ENCODE assay signal across 9 mouse cellular contexts in the genomic region with DNA sequence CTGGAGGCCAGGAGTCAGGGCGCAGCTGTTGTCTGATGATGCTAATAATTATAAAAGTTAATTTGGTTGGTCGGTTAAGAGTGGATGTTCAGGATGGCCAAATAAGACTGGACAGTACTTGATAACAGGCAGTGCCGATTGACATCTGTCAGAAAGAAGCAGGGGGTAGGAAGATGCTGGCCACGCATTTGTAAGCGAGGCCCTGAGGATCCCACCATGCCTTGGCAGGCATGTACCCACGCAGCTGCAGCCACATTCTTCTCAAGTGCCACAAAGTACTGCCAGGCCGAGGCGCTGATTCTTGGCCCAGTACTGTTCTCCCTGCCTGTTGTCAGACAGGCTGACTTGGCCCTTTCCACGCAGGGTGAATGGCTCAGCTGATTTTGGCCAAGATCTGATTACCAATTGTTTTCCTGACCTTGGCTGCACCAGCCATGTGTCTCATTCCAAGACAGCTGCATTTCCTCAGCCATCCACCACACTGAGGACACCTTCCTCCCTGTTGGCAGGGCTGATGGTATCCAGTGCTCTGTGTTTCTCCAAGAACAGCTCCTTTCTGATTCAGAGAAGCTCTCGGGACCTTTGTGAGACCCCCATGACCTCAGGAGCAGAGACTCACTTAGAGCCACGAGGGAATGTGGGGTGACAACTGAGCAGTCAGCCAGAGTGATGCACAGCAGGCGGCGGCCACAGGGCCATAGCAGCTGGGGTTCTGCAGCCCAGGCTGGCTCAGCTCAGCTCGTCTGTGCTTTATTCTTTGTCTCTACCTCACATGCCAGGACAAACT. TPM values are rescaled to one million over a fixed set of nuclear protein-coding genes. Genes with fewer than 3 reads are reported as not detected.
DNase-seq lines count a peak whose midpoint lies in the region; ATAC-seq and TF ChIP-seq lines count a peak whose summit lies in the region.
"Had no signal": no experiment of that assay in that cellular context is flagged by ENCODE, and none has a peak within 500 bp of the region (broad histone marks: within the 10 kb centered on the region; RNA-seq: fewer than 3 reads in every experiment).

No protein-coding gene starts in this region.

- H3K4me3 ChIP-seq in forebrain, embryonic 13.5 days: no peak overlapping the region
- no peak overlapping the region for H3K4me3 ChIP-seq in limb, embryonic 14.5 days (replicated peaks; ENCODE audit: low read length)
- H3K4me3 ChIP-seq in neural tube, embryonic 14.5 days (ENCODE audit: low read depth, low read length): no peak overlapping the region
- H3K4me3 ChIP-seq in intestine, embryonic 16.5 days (ENCODE audit: low read length): no peak overlapping the region
- H3K4me3 ChIP-seq: lung, embryonic 15.5 days had no signal

- no peaks in the 10 kb centered on the region for H3K9me3 ChIP-seq in forebrain, embryonic 13.5 days (replicated peaks)
- no peaks in the 10 kb centered on the region for H3K9me3 ChIP-seq in limb, embryonic 14.5 days (ENCODE audit: control insufficient read depth, low read length)
- H3K9me3 ChIP-seq in neural tube, embryonic 14.5 days (ENCODE audit: control insufficient read depth, low read length): no peaks in the 10 kb centered on the region
- no peaks in the 10 kb centered on the region for H3K9me3 ChIP-seq in intestine, embryonic 16.5 days (ENCODE audit: control insufficient read depth, low read length)
- H3K9me3 ChIP-seq: lung, embryonic 15.5 days had no signal

- no peaks in the 10 kb centered on the region for H3K36me3 ChIP-seq in forebrain, embryonic 13.5 days (ENCODE audit: poor library complexity, severe bottlenecking)
- no peaks in the 10 kb centered on the region for H3K36me3 ChIP-seq in limb, embryonic 14.5 days (ENCODE audit: control insufficient read depth, insufficient read depth, low read length)
- no peaks in the 10 kb centered on the region for H3K36me3 ChIP-seq in neural tube, embryonic 14.5 days (ENCODE audit: control insufficient read depth, insufficient read depth, low read length)
- H3K36me3 ChIP-seq in intestine, embryonic 16.5 days (ENCODE audit: control insufficient read depth, insufficient read depth, low read length): no peaks in the 10 kb centered on the region
- H3K36me3 ChIP-seq: lung, embryonic 15.5 days had no signal

- ATAC-seq in forebrain, embryonic 13.5 days: peak; percentile 50; the same call in 1 of the 2 replicates
- peak; percentile 55 for ATAC-seq in limb, embryonic 14.5 days (ENCODE audit: low FRiP score, low read depth)
- peak; percentile 69; the same call in 1 of the 2 replicates for ATAC-seq in neural tube, embryonic 14.5 days (ENCODE audit: low read depth)
- ATAC-seq in intestine, embryonic 16.5 days: no peak

- no peak overlapping the region for H3K27ac ChIP-seq in forebrain, embryonic 13.5 days
- no peak overlapping the region for H3K27ac ChIP-seq in limb, embryonic 14.5 days (replicated peaks; ENCODE audit: low read depth, low read length)
- H3K27ac ChIP-seq in neural tube, embryonic 14.5 days (ENCODE audit: low read depth, low read length): no peak overlapping the region
- no peak overlapping the region for H3K27ac ChIP-seq in intestine, embryonic 16.5 days (ENCODE audit: low read length)
- H3K27ac ChIP-seq: lung, embryonic 15.5 days had no signal

- DNase-seq in layer of hippocampus, adult 9-11 months: peak; percentile 18
- no peak for DNase-seq in layer of hippocampus, postnatal 10 days (ENCODE audit: low spot score in 2 of 2)
- DNase-seq in limb, embryonic 14.5 days (ENCODE audit: low spot score): no peak
- DNase-seq in frontal cortex, postnatal 14 days (ENCODE audit: low spot score in 2 of 2): no peak
- no peak for DNase-seq in ovary, postnatal 10 days (ENCODE audit: low spot score)

- no peaks in the 10 kb centered on the region for H3K27me3 ChIP-seq in forebrain, embryonic 13.5 days
- no peaks in the 10 kb centered on the region for H3K27me3 ChIP-seq in limb, embryonic 14.5 days (ENCODE audit: control insufficient read depth, insufficient read depth, low read length)
- no peaks in the 10 kb centered on the region for H3K27me3 ChIP-seq in neural tube, embryonic 14.5 days (ENCODE audit: control insufficient read depth, insufficient read depth, low read length)
- no peaks in the 10 kb centered on the region for H3K27me3 ChIP-seq in intestine, embryonic 16.5 days (replicated peaks; ENCODE audit: control insufficient read depth, insufficient read depth, low read length)
- H3K27me3 ChIP-seq: lung, embryonic 15.5 days had no signal

- H3K9ac ChIP-seq in forebrain, embryonic 13.5 days: no peak overlapping the region
- no peak overlapping the region for H3K9ac ChIP-seq in limb, embryonic 14.5 days (ENCODE audit: low read depth, low read length, severe bottlenecking)
- H3K9ac ChIP-seq in neural tube, embryonic 14.5 days (replicated peaks; ENCODE audit: low read depth, low read length): no peak overlapping the region
- no peak overlapping the region for H3K9ac ChIP-seq in intestine, embryonic 16.5 days (ENCODE audit: low read depth, low read length)
- H3K9ac ChIP-seq: lung, embryonic 15.5 days had no signal

- WGBS in forebrain, embryonic 13.5 days: 53% methylated on average over 14 of the region's 14 CpGs
- WGBS in limb, embryonic 14.5 days: 62% methylated on average over 14 of the region's 14 CpGs
- 45% methylated on average over 14 of the region's 14 CpGs for WGBS in neural tube, embryonic 14.5 days
- 58% methylated on average over 14 of the region's 14 CpGs for WGBS in intestine, embryonic 16.5 days

- TF ChIP-seq POLR2A in limb, embryonic 14.5 days (IDR thresholded peaks at IDR 0.05; ENCODE audit: borderline replicate concordance, extremely low read depth, insufficient read depth, insufficient read length): no peak

- no peak overlapping the region for H3K4me2 ChIP-seq in forebrain, embryonic 13.5 days
- no peak overlapping the region for H3K4me2 ChIP-seq in limb, embryonic 14.5 days (replicated peaks; ENCODE audit: low read depth, low read length, severe bottlenecking)
- H3K4me2 ChIP-seq in neural tube, embryonic 14.5 days (ENCODE audit: low read depth, low read length): no peak overlapping the region
- H3K4me2 ChIP-seq in intestine, embryonic 16.5 days (ENCODE audit: low read depth, low read length): no peak overlapping the region
- H3K4me2 ChIP-seq: lung, embryonic 15.5 days had no signal

- peaks cover 18% of the 10 kb centered on the region for H3K4me1 ChIP-seq in forebrain, embryonic 13.5 days
- no peaks in the 10 kb centered on the region for H3K4me1 ChIP-seq in limb, embryonic 14.5 days (ENCODE audit: control insufficient read depth, insufficient read depth, low read length)
- H3K4me1 ChIP-seq in neural tube, embryonic 14.5 days (ENCODE audit: control insufficient read depth, insufficient read depth, low read length): 0 out of 2 replicates have a peak, but pooled peaks cover 2% of the 10 kb centered on the region
- no peaks in the 10 kb centered on the region for H3K4me1 ChIP-seq in intestine, embryonic 16.5 days (ENCODE audit: control insufficient read depth, insufficient read depth, low read length)
- H3K4me1 ChIP-seq: lung, embryonic 15.5 days had no signal

RNA-seq across cellular contexts. Expression of a gene that starts 53.5 kb away (rescaled TPM):
- total RNA-seq in layer of hippocampus, postnatal 10 days (2021): 10 to 100 TPM in 1 of 2 experiments, 1 to 10 TPM in 1; 9.7 to 10.4 TPM
- polyA plus RNA-seq in forebrain, embryonic 13.5 days (2015; fragmentation: Nextera tagmentation; extraction: Ambion mirVana): 10.0 and 12.8 TPM in 2 replicates
- 0.35 and 0.41 TPM in 2 replicates for polyA plus RNA-seq in limb, embryonic 14.5 days (2012; rRNA removed)
- 0.07 TPM in 1 of 2 replicates, not detected in the other for polyA plus RNA-seq in limb, embryonic 14.5 days (2014; fragmentation: Nextera tagmentation; extraction: Ambion mirVana)
- polyA plus RNA-seq in neural tube, embryonic 14.5 days (2014; fragmentation: Nextera tagmentation; extraction: Ambion mirVana): 1.4 and 1.8 TPM in 2 replicates
- polyA plus RNA-seq in intestine, embryonic 16.5 days (2015; fragmentation: Nextera tagmentation; extraction: Ambion mirVana): 0.35 and 0.54 TPM in 2 replicates
